Mouse (Mus musculus) activated CD4-positive, CD25-positive, alpha-beta regulatory T cell, adult 4 months (primary cell): Measurements from ENCODE around the gene Xkr7. TPM values are rescaled to one million over a fixed set of nuclear protein-coding genes. Genes with fewer than 3 reads are reported as not detected.

Experiments
- ATAC-seq: one replicate; pipeline ENCODE4 v1.8.0; 2017
- polyA plus RNA-seq, 2 experiments: library from polyadenylated mRNA; unstranded; fragments of 100-300 nt; shearing (Covaris generic); gene quantifications; one replicate each; pipeline ENCODE4 v1.2.1; 2017

Gene Xkr7
- polyA plus RNA-seq, 2 experiments from 2014 or later = not detected

DNA sequence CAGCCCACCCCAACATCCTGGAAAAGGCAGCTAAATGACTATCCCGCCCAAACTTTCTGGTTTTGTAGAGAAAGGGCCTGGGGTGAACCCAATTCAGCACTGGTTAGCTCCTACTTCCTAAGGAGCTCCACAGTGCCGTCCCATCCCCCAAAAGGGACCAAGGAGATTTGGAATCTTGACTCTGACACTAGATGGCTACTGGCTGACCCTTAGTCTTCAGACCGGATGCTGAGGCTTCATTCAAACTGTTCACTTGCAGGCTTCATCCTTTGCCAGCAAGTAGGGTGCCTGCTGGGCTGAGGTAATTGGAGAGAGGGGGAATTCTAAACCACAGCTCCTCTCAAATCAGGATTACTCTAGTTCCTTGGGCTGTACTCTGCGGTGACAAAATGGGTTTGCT, 1.3 kb downstream of the Xkr7 start:
- no peak for ATAC-seq

- ATAC-seq = no peak
These were observed 2.0 kb downstream of the Xkr7 start for GRCm38 (mm10) chr2:153033545-153034230.

DNA sequence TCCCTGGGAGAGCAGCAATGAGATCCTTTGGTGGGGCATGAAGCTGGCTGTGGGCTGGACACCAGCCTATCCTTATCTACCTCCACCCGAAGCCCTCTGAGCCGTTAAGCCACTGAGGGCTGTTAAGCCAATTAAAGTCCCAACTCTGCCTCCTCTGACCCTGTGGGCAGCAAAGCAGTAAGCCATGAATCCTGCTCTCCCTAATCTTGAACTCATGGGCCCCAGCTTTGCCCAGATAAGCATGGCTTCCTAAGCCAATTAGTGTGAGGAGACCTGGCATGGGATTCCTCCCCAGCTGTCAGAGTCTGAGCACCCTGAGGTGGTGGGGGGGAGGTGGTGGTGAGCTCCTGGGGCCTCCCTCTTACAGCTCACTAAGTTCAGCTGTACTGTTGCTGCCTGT, 5.0 kb downstream of the Xkr7 start:
- no peak for ATAC-seq

DNA sequence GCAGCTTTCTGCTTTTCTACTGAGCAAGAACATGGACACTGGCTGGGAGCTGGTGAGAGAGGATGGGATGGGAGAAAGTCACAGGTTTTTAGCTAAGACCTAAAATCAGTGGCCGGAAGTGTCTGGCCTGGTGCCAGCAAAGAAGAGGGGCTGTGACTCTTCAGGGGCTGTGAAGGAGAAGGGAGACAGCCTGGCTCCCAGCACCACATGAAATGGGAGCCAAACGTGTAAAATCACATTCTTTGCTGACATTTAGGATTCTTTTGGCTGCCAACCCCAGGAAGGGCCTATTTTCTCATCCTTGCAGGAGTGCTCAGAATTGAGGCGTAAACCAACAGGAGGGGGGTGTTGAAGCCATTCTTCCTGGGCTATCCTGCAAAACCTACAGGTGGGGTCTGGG, 12.2 kb downstream of the Xkr7 start:
- no peak for ATAC-seq

- no peak for ATAC-seq
These were observed 14.2 kb downstream of the Xkr7 start for GRCm38 (mm10) chr2:153045884-153046299.

DNA sequence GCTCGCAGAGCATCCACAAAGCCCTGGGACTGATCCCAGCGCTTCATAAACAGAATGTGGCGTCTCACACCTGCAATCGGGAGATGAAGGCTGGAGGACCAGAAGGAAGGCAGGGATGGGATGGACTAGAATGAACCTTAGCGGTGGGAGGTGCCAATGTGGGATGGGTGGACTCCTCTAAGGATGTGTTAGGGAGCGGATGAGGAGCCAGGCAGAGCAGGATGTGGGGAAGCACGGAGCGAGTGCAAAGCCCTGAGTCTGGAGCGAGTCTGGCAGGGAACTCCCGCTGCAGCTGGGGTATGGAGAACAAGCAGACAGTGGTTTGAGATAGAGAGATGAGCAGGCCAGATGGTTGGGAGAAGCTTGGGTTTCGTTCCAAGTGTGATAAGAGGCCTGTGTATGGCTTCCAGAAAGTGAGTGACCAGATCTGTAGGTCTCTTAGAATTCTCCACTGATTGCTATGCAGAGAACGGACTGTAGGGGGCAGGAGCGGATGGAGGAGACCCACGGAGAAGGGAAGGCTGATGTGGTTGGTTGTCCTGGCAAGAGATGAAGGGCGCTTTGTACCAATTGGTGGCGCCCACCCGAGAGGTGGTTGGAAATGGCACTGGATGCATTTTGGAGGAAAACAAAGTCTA, 16.3 kb downstream of the Xkr7 start:
- no peak for ATAC-seq

GRCm38 (mm10) chr2:153049288-153049996, 17.8 kb downstream of the Xkr7 start:
- no peak for ATAC-seq

DNA sequence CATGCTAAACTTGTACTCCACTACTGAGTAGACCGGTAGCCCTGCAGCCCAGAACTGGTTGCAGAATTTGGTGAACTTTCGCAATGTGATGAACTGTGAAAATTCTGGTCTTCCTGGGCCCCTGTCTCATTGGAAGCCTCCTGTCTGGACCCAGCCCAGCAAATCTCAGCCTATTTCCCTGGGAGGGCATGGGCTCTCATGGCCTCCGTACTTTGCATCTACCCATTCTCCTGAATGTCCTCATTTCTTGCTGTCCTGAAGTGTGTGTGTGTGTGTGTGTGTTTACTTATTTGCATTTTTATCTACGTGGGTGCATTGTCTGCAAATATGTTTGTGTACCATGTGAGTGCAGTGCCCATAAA, 18.3 kb downstream of the Xkr7 start:
- ATAC-seq = no peak

- no peak for ATAC-seq
These were observed 19.4 kb downstream of the Xkr7 start for GRCm38 (mm10) chr2:153051095-153051494.

DNA sequence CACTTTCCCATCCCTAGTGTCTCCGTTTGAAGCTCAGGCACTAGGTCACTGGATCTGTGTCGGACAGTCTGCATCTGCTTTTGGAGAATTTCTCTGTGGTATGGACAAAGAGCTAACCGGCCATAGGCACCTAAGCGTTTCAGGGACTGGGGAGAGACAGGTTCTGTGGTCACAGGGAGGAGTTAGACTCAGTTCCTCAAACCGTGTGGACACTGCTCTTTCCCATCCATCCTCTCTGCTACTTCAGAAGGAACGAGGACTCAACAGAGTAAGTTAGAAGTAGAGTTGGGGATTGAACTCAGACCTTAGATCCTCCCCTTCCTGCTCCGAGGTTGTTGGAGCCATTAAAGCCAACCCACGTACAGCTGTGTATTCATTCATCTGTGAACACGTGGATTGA, 19.9 kb downstream of the Xkr7 start:
- no peak for ATAC-seq

GRCm38 (mm10) chr2:153052700-153053351, 21.2 kb downstream of the Xkr7 start:
- ATAC-seq = no peak

- ATAC-seq = no peak
These were observed 22.2 kb downstream of the Xkr7 start for GRCm38 (mm10) chr2:153053896-153054295.

DNA sequence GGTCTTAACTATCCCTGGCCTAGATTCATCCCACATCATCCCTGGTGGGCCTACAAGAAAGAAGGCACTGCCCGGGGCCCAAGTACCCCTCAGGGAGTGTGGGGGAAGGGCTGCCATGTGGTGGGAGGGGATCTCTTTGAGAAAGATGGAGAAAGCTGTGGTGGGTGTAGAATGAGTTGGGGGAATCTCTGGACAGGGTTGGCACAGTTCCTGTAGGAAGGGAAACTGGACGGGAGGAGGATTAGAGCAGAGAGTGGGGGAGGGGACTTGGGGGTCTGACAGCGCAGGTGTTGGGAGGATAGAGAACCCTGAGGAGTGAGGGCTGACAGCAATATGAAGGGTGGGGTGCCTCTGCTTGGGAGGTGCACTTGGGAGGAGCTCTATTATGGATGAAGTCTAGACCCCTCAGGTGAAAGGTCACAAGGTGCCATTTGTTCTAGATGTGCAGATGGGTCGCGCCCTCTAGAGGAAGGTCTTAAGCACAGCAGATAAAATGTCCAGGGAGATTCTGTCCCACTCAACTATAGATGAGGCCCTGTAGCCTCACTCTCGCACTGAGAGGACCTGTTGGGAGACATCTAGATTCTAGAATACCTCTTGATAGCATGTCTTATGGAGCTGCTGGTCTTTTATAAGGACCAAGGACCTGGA, 23.7 kb downstream of the Xkr7 start:
- ATAC-seq = no peak

DNA sequence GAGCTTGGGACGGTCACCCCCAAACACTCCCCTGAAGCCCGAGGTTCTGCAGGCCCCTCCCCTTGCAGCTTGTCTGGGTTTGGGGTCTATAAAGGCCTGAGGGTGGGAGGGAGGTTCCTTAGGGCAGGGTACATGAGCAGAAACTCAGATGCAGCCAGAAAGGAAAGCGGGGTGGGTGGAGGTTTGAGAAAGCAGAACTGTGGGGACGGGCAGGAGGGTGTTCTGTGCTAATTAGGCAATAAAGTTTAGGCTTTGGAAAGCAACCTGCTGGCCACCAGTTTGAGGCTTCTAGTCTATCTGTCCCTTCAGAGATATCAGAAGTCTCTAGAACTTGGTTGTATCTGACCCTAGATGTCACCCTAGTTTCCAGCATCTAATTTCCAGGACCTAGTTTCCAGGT, 26.7 kb downstream of the Xkr7 start:
- no peak for ATAC-seq

DNA sequence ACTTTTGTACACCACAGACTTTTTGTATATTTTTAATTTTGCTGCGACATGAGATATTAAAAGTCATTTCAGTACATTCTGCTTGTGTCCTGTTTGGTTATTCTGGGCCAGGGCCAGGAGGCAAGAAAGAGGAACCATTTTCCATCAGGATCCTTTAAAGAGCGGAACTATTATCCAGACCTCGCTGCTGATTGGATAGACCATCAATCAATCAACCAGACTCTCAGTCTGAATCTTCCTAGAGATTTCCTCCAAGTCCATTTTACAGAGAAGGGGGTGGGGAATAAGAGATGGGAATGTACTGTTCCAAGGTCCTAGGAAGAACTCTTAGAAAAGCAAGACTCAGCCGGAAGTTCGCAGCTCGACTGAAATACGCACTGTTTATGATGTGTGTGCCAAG, 28.6 kb downstream of the Xkr7 start:
- no peak for ATAC-seq

- no peak for ATAC-seq
These were observed 31.7 kb downstream of the Xkr7 start for GRCm38 (mm10) chr2:153063394-153063793.

GRCm38 (mm10) chr2:153064190-153064970, 32.7 kb downstream of the Xkr7 start:
- no peak for ATAC-seq

DNA sequence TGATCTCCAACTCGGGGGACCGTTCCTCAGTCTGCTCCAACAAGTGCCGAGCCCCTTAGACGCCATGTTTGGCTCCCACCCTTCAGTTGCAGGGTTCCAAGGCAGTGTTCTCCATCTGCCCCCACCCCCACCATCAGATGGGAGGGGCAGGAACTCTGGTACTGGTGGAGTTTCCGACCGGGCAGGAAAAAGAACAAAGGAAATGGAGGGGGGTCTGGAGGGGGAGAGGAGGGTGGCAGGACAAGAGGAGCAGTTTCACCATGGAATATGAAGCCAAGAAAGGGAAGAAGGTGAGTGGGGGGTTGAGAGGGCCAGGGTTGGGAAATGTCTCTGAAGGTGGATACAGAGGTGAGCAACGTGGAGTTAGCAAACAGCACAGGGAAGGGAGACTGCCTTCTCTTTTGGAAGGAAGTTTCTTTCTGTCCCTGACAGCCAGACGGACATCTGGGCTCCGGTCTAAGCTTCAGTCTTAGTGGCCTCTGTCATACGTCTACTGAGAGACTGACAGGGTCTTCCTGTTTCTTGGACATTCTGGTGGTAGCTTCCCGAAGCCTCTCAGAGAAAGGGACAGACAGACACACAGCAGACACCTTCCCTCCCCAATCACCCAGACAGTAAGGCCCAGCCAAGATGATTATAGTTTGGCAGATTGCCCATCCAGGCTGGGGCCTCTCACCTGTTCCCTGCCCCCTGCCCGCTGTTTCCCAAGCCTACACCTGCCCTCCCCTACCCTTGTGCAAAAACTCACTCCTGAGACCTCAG, 34.3 kb downstream of the Xkr7 start, which contains the start of gene Ccm2l:
Gene Ccm2l, plus strand, starts transcription at position 209 of the 762 bp plus-strand sequence.
- no peak for ATAC-seq

- ATAC-seq = no peak
These were observed 35.3 kb downstream of the Xkr7 start for GRCm38 (mm10) chr2:153066991-153067390.

GRCm38 (mm10) chr2:153070762-153071490, 39.3 kb downstream of the Xkr7 start:
- ATAC-seq = no peak
